8 mouse cellular contexts compared by ENCODE assay signal in the genomic region with DNA sequence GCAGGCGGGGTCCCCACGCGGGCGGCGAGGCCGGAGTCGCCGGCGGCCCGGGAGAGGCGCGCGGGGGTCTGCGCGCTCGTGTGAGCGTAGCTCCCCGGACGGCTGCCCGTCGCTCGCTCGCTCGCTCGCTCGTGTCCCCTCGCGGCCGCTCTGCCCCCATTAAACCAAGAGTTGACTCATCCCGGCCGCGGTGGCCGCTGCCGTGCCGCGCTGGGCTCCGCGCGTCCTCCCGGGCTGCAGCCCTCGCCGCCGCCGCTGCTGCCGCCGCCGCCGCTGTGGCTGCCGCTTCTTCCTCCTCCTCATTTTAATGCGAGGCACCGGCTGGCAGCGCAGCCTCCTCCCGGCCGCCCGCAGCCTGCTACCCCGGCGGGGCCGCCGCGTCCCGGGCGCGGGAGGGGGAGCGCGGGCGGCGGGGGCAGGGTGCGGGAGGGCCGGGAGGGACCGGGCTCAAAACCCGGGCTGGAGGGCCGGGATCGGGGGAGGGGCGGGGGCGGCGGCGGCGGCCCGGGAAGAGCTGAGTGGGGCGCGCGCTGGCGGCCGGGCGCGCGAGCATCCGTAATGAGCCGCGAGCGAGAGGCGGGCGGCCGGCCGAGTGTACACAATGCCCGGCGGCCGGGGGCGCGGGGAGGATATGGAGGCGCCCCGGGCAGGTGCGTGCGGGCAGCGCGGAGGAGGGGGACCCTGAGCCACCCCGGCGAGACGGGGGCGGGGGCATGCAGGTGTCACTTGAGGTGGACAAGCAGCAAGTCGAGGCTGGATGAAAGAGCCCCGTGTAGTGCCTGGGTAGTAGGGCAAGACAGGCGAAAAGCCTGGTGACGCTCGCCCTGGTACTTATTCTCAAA. TPM values are rescaled to one million over a fixed set of nuclear protein-coding genes. Genes with fewer than 3 reads are reported as not detected.
DNase-seq lines count a peak whose midpoint lies in the region; ATAC-seq and TF ChIP-seq lines count a peak whose summit lies in the region.

No protein-coding gene starts in this region.

- H3K27ac ChIP-seq in lung, embryonic 14.5 days (ENCODE audit: low read depth) = peak overlapping the region; percentile 75
- H3K27ac ChIP-seq in neural tube, embryonic 15.5 days (replicated peaks) = peak overlapping the region; percentile 92
- peak overlapping the region; percentile 94 for H3K27ac ChIP-seq in thymus, adult 2 months (ENCODE audit: control insufficient read depth, insufficient read depth, low read length)

- DNase-seq in urinary bladder, adult 18-20 months (ENCODE audit: low spot score in 2 of 2) = peak; percentile 28 to 61
- no peak for DNase-seq in urinary bladder, postnatal 10 days (ENCODE audit: low spot score)
- DNase-seq in cerebellum, postnatal 36 days = peak; percentile 65 to 78
- peak; percentile 49 to 64 for DNase-seq in gastrocnemius, postnatal 4 days (ENCODE audit: low spot score in 2 of 2)
- DNase-seq in kidney, adult 11 months = peak; percentile 13
- DNase-seq in lung, embryonic 14.5 days = peak; percentile 73
- peak; percentile 73 for DNase-seq in thymus, adult 2 months

- 0 out of 2 replicates have a peak, but pooled peaks cover 3% of the 10 kb centered on the region for H3K36me3 ChIP-seq in lung, embryonic 14.5 days (ENCODE audit: insufficient read depth)
- no peaks in the 10 kb centered on the region for H3K36me3 ChIP-seq in neural tube, embryonic 15.5 days
- peaks cover 67% of the 10 kb centered on the region for H3K36me3 ChIP-seq in thymus, adult 2 months (ENCODE audit: control insufficient read depth, insufficient read depth, low read length)

- peak; percentile 84 for ATAC-seq in lung, embryonic 14.5 days (ENCODE audit: insufficient read depth)
- peak; percentile 83 for ATAC-seq in neural tube, embryonic 15.5 days (ENCODE audit: low FRiP score)

- no peak for TF ChIP-seq CTCF in lung, embryonic 14.5 days (IDR thresholded peaks at IDR 0.05; ENCODE audit: low read depth)
- no peak for TF ChIP-seq CTCF in thymus, adult 2 months (IDR thresholded peaks at IDR 0.05; ENCODE audit: borderline replicate concordance, control insufficient read depth, extremely low read depth, insufficient read depth, low read length, poor library complexity)

- no peaks in the 10 kb centered on the region for H3K4me1 ChIP-seq in lung, embryonic 14.5 days (ENCODE audit: insufficient read depth)
- peaks cover 14% of the 10 kb centered on the region for H3K4me1 ChIP-seq in neural tube, embryonic 15.5 days
- peaks cover 8% of the 10 kb centered on the region for H3K4me1 ChIP-seq in thymus, adult 2 months (replicated peaks; ENCODE audit: control insufficient read depth, insufficient read depth, low read length)

- H3K9ac ChIP-seq in lung, embryonic 14.5 days = peak overlapping the region; percentile 75
- peak overlapping the region; percentile 82 for H3K9ac ChIP-seq in neural tube, embryonic 15.5 days (replicated peaks)

- no peak for TF ChIP-seq POLR2A in thymus, adult 2 months (IDR thresholded peaks at IDR 0.05; ENCODE audit: control insufficient read depth, extremely low read depth, insufficient read depth, low read length, poor library complexity)

- H3K9me3 ChIP-seq in lung, embryonic 14.5 days (ENCODE audit: low read depth, low read length) = no peaks in the 10 kb centered on the region
- no peaks in the 10 kb centered on the region for H3K9me3 ChIP-seq in neural tube, embryonic 15.5 days (replicated peaks)

- H3K27me3 ChIP-seq in lung, embryonic 14.5 days (ENCODE audit: insufficient read depth, low read length) = peaks cover 7% of the 10 kb centered on the region
- no peaks in the 10 kb centered on the region for H3K27me3 ChIP-seq in neural tube, embryonic 15.5 days (replicated peaks)
- H3K27me3 ChIP-seq in thymus, adult 2 months (ENCODE audit: control insufficient read depth, insufficient read depth, low read length) = no peaks in the 10 kb centered on the region

- WGBS in lung, embryonic 14.5 days = under 1% methylated on average over 108 of the region's 115 CpGs
- WGBS in neural tube, embryonic 15.5 days = under 1% methylated on average over 84 of the region's 115 CpGs
- under 1% methylated on average over 101 of the region's 115 CpGs for WGBS in thymus, adult 2 months

- peak overlapping the region; percentile 81 for H3K4me2 ChIP-seq in lung, embryonic 14.5 days
- peak overlapping the region; percentile 72 for H3K4me2 ChIP-seq in neural tube, embryonic 15.5 days

- H3K4me3 ChIP-seq in lung, embryonic 14.5 days (ENCODE audit: low read depth, low read length) = peak overlapping the region; percentile 82
- peak overlapping the region; percentile 91 for H3K4me3 ChIP-seq in neural tube, embryonic 15.5 days (replicated peaks)
- peak overlapping the region; percentile 82 for H3K4me3 ChIP-seq in thymus, adult 2 months (ENCODE audit: control insufficient read depth, insufficient read depth, low read length)

RNA-seq across cellular contexts. Expression of gene Satb1, which starts 19.9 kb away (rescaled TPM):
- 10 to 100 TPM; 66.4 to 68.8 TPM for total RNA-seq in gastrocnemius, postnatal 4 days (2021)
- polyA plus RNA-seq in lung, embryonic 14.5 days (2014; fragmentation: Nextera tagmentation; extraction: Ambion mirVana) = 10.6 and 11.8 TPM in 2 replicates
- polyA plus RNA-seq in neural tube, embryonic 15.5 days (2015; fragmentation: Nextera tagmentation; extraction: Ambion mirVana) = 39.6 and 44.1 TPM in 2 replicates
- polyA plus RNA-seq in thymus, adult 2 months (2012; rRNA removed) = 873 and 1,043 TPM in 2 replicates

Comparison
In these comparisons a context has a peak if more than half of its experiments do, and no peak if none do; other contexts are left out.
1. RNA of gene Satb1, which starts 19.9 kb away (polyA plus RNA-seq): 873 to 1,043 TPM in thymus, adult 2 months; 39.6 to 44.1 TPM in neural tube, embryonic 15.5 days and 10.6 to 11.8 TPM in lung, embryonic 14.5 days; every median in the first group is over 10 times any median in the second.
2. Peak in every context shown above with its lines, with median percentiles within 50 percentile points of each other: H3K27ac ChIP-seq and H3K4me3 ChIP-seq.